Mouse (Mus musculus) cortical plate, adult 2 months (tissue): Measurements from ENCODE around the gene Adamtsl4.

Source experiments
- CTCF ChIP-seq: fragments of 200-500 bp; IDR thresholded peaks from 2 replicates; pipeline ENCODE4 v1.5.1; 2011; ENCODE audit warnings: mild to moderate bottlenecking, control low read depth, low read length; ENCODE audit not compliant: insufficient read depth; ENCODE audit errors: extremely low read depth
- POLR2A ChIP-seq: fragments of 200-500 bp; IDR thresholded peaks from 2 replicates; pipeline ENCODE4 v1.6.1; 2011; ENCODE audit warnings: mild to moderate bottlenecking, low read length, control low read depth; ENCODE audit not compliant: insufficient read depth; ENCODE audit errors: extremely low read depth

DNA sequence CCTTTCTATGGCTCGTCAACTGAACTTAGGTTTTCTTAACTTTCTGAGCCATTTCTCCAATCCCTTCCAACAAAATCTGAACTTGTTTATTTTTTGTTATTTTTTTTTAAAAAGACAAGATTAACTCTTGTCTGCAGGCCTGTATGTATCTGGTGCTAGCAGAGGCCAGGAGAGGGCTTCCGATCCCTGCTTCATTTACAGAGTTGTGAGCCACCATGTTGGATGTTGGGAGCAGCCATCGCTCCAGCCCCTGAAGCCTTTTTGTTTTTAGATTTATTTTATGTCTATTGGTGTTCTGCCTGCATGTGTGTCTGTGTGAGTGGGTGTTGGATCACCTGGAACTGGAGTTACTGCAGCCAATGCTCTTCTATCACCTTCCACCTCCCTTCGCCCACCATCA lies 44.1 kb upstream of the Adamtsl4 start:
- no peak for TF ChIP-seq POLR2A
- 0 out of 2 replicates have a peak, but pooled peaks have one; percentile 11 for TF ChIP-seq CTCF
